Mouse (Mus musculus) layer of hippocampus, adult 9-11 months (tissue): ENCODE results near the gene Kctd17.

Experiments
- DNase-seq: peaks from one replicate; pipeline ENCODE4 v3.0.0; 2022

Kctd17 gene

GRCm38 (mm10) chr15:78487066-78487465 is 58.7 kb downstream of the Kctd17 start:
- DNase-seq: no peak
